Comparison of ENCODE assay signal across 9 mouse cellular contexts in the genomic region with DNA sequence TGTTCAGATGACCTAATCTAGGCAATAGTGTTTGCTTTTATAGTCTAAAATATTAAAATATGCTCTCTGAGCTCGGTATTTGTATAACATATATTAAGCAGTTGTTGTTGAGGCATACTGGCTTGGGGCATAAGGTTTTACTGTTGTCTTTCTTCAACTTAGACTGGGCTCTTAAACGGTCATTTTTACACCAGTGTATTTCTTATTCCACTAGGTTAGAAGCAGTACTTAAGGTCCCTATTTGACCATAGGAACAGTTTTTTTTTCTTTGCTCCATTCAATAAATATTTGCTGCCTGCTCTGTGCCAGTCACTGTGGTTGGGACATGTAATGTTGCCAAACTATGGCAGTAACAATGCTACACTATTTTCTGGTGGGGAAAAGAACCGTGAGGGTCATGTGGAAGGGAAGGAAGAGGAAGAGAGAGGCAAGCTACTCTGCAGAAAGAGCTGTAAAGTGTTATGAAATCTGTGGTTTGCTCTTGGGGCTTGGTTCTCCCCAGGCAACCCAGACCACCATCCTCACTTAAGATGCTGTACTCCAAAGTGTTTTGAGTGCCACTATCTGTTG. TPM values are rescaled to one million over a fixed set of nuclear protein-coding genes. Genes with fewer than 3 reads are reported as not detected.
DNase-seq lines count a peak whose midpoint lies in the region; ATAC-seq and TF ChIP-seq lines count a peak whose summit lies in the region.
"Had no signal": no experiment of that assay in that cellular context is flagged by ENCODE, and none has a peak within 500 bp of the region (broad histone marks: within the 10 kb centered on the region; RNA-seq: fewer than 3 reads in every experiment).

No protein-coding gene starts in this region.

- H3K4me3 ChIP-seq in hindbrain, embryonic 11.5 days (ENCODE audit: low read depth, low read length) = peak overlapping the region; percentile 95
- H3K4me3 ChIP-seq: myocyte had no signal

- no peaks in the 10 kb centered on the region for H3K36me3 ChIP-seq in hindbrain, embryonic 11.5 days (ENCODE audit: control insufficient read depth, insufficient read depth, low read length)

- no peak overlapping the region for H3K27ac ChIP-seq in hindbrain, embryonic 11.5 days (ENCODE audit: low read depth, low read length)

- 44% methylated on average over 3 of the region's 3 CpGs for WGBS in hindbrain, embryonic 11.5 days

- H3K4me2 ChIP-seq in hindbrain, embryonic 11.5 days (replicated peaks; ENCODE audit: low read depth, low read length) = peak overlapping the region; percentile 54

- TF ChIP-seq CTCF in brain, embryonic 14.5 days (IDR thresholded peaks at IDR 0.05; ENCODE audit: borderline replicate concordance, extremely low read depth, insufficient read depth, insufficient read length) = no peak

- H3K9ac ChIP-seq in hindbrain, embryonic 11.5 days (ENCODE audit: low read depth, low read length) = peak overlapping the region; percentile 98

- H3K4me1 ChIP-seq in hindbrain, embryonic 11.5 days (replicated peaks; ENCODE audit: control insufficient read depth, insufficient read depth, low read length) = no peaks in the 10 kb centered on the region; the same call in none of the 2 replicates

- no peak for TF ChIP-seq POLR2A in brain, embryonic 14.5 days (IDR thresholded peaks at IDR 0.05; ENCODE audit: borderline replicate concordance, extremely low read depth, insufficient read depth, insufficient read length, poor library complexity, severe bottlenecking)

- peak; percentile 45 for DNase-seq in A20 (ENCODE audit: low read depth, low spot score)
- peak; percentile 22 for DNase-seq in brain, embryonic 14.5 days (ENCODE audit: low read depth)
- peak; percentile 18 for DNase-seq in hindbrain, embryonic 11.5 days (ENCODE audit: low spot score)
- DNase-seq in lung, postnatal 25 days (ENCODE audit: low spot score) = peak; percentile 42
- no peak for DNase-seq in right cerebral cortex, adult 18-20 months
- no peak for DNase-seq in kidney, adult 9 months
- DNase-seq in kidney, postnatal 4 days = no peak
- DNase-seq in thymus, postnatal 0 days (ENCODE audit: low spot score) = no peak

- ATAC-seq in hindbrain, embryonic 11.5 days (ENCODE audit: low FRiP score) = no peak

- H3K9me3 ChIP-seq in hindbrain, embryonic 11.5 days (ENCODE audit: control insufficient read depth, low read length) = no peaks in the 10 kb centered on the region

- no peaks in the 10 kb centered on the region; the same call in 1 of the 2 replicates for H3K27me3 ChIP-seq in hindbrain, embryonic 11.5 days (ENCODE audit: control insufficient read depth, insufficient read depth, low read length)

RNA-seq across cellular contexts. Expression of a gene that starts 1.5 kb away (rescaled TPM):
- polyA plus RNA-seq in brain, embryonic 14.5 days (2012; rRNA removed) = 45.4 and 47.7 TPM in 2 replicates
- 80.6 and 81.0 TPM in 2 replicates for polyA plus RNA-seq in hindbrain, embryonic 11.5 days (2014; fragmentation: Nextera tagmentation; extraction: Ambion mirVana)
- 93.2 and 100 TPM in 2 replicates for polyA plus RNA-seq in thymus, postnatal 0 days (2015; fragmentation: Nextera tagmentation; extraction: Ambion mirVana)
- polyA plus RNA-seq: myocyte had no signal

Comparison
In these comparisons a context has a peak if more than half of its experiments do, and no peak if none do; other contexts are left out.
1. DNase-seq: peak in A20 (single experiment), brain, embryonic 14.5 days (single experiment), hindbrain, embryonic 11.5 days (single experiment) and lung, postnatal 25 days (single experiment); none in right cerebral cortex, adult 18-20 months (single experiment), kidney, adult 9 months (single experiment), kidney, postnatal 4 days (0 of 2) and thymus, postnatal 0 days (single experiment).